Mouse (Mus musculus): ENCODE results near the gene Dlg5.

DNA sequence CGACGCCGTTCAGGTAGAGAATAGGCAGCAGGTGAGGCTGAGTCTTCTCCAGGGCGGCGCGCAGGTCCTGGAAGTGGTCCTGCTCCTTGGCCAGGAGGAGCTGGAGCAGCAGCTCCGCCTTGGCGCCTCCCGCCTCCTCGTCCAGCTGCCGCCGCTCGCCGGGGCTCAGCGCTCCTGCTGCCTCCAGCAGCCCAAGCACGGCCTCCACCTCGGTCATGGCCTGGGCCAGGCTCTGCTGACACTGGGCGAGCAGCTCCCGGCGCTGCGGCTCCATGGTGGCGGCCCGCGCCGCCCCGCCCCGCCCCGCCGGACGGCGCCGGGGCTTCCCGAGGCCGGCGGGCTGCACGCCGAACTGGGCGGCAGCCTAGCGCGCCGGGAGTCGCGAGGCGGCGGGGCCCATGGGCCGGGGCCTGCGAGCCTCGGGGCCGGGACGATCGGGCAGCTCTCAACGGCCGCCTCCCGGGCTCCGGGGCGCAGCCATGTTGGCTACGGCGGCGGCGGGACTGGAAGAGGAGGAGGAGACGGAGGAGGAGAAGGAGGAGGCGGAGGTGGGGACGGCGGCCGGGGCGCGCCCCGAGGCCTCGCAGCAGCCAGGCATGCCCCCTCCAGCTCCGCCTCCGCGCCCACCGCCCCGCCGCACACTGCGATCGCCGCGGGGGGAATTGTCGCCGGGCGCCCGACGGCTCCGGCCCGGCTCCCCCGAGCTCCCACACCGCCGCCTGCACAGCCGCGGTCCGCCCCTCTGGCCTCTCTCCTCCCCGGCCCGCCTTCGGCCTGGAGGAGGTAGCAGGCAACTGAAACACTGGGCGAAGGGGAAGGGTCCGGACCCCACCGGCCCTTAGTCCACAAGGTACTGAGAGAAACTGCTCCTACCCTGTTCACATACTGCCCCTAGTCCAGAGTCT, at the start of gene Dlg5:
- TF ChIP-seq CTCF (conservative IDR thresholded peaks at IDR 0.05; ENCODE audit: low read length) (no peak), POU5F1 (IDR thresholded peaks at IDR 0.05; ENCODE audit: borderline replicate concordance, low read length) (no peak)
